Mouse (Mus musculus): ENCODE results near the gene Pnrc2. TPM values are rescaled to one million over a fixed set of nuclear protein-coding genes. Genes with fewer than 3 reads are reported as not detected.
A peak's percentile ranks its signal among the peaks of the same experiment; 100 is the strongest.

Pnrc2 gene
- total RNA-seq, 2 experiments from 2014 or later: 54.5 to 56.3 TPM

- DNase-seq: no peak
These were observed 17.9 kb upstream of the Pnrc2 start for GRCm38 (mm10) chr4:135891539-135891938.

GRCm38 (mm10) chr4:135889884-135890283 is 16.2 kb upstream of the Pnrc2 start:
- DNase-seq: peak; percentile 56 to 60

DNA sequence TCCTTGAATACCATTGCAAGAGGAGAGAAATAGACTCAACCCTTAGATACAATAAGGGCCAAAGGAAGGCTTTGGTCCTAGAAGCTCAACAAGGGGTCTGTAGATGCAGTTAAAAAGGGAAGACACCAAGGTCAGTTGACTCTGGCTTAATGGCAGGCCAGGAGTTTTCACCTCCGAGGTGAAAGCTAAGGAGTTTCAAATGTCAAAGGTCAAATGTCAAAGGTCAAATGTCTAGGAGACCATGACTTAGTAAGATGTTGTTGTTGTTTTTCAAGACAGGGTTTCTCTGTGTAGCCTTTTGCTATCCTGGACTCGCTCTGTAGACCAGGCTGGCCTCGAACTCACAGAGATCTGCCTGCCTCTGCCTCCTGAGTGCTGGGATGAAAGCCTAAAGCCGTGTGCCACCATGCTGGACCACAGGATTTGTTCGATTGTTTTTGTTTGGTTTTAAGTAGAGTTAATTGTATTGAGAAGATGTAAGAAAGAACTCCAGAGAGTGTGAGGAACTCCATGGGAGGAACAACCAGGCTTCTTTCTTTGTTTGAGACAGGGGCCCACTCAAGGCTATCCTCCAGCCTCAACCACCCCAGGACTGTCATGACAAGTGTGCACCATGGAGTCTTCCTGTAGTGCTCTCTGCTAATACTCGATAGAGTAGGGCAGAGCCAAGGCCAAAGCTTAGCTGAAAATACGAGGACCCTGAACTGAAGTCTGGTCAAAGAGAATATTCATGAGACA is 15.7 kb upstream of the Pnrc2 start:
- DNase-seq: no peak

DNA sequence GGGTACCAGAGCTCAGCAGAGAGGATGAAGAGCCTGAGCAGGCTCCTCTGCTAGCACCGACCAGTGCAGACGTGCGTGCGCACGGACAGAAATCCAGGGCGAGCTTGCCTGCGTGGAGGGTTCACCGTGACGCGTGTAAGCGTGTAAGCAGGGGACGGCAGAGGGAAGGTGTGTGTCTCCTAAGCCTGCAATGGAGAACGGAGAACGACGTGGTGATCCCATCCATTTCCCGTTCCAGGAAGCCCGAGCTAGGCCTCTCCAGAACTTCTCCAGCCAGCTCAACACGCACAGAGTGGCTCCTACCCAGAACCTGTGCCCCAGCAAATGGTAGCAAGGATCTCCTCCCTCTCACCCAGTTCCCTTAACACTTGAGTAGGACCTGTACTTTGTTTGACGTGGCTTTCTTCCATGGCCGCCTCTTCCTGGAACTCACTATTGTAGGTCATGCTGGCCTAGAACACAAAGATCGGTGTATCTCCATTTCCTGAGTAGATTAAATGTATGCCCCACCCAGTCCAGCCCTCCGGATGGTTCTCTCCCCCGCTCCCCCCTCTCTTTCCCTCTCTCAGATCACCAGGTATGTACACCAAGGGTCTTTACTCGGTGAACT is 14.9 kb upstream of the Pnrc2 start:
- no peak for DNase-seq

GRCm38 (mm10) chr4:135886184-135886583 is 12.5 kb upstream of the Pnrc2 start:
- no peak for DNase-seq

DNA sequence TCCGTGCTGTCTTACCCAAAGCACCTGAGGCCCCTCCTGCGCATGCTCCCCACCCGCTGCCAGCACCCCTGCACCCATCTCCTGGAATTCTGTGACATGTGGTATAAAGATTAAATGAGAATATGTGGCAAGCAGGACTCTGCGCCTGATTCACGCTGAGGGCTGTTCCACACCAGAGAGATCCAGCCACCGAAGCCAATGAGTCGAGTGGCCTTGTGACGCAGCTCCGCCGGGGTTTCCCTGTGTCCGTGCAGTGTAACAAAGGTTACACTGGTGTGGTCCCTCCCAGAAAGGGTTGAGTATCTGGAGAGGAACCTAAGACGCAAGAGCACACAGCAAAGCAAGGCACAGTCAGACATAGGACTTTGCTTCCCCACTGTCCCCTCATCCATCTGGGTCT is 12.0 kb upstream of the Pnrc2 start:
- DNase-seq: no peak

DNA sequence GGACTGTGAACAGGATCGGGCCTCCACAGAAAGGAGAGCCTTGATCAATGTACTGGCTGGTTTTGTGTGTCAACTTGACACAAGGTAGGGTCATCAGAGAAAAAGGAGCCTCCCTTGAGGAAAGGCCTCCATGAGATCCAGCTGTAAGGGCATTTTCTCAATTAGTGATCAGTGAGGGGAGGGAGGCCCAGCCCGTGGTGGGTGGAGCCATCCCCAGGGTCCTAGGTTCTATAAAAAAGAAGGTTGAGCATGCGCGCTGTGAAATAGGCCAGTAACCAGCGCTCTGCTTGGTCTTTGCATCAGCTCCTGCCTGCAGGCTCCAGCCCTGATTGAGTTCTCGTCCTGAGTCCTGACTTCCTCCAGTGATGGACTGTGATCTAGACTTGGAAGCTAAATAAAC is 10.9 kb upstream of the Pnrc2 start:
- no peak for DNase-seq

DNA sequence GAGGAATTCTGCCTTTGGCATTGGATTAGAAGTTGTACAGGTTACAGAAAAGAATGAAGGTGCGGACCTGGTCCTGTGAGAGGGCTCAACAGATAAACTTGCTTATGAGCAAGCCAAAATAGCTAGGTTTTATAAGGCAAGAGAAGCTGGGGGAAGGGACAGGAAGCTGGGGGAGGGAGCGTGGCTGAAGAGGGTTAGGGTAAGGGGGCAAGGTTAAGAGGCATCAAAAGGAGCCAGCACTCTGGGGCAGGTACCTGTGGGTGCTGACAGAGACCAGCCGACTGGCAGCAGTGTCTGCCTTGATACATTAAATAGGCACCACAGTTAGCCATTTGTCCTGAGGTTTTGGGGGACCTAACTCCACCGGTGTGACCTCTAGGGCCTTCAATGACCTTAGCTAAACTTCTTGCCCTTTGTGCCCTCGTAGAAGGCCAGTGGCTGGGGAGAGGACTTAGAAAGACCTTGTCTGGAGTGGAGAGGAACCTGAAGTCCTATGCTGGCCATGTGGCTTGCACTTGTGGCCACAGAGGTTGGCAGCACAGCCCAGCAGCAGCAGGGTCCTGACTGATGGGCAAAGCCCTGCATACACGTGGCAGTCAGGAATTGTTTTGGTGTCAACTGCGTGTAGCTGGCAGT is 10.3 kb upstream of the Pnrc2 start:
- no peak for DNase-seq

DNA sequence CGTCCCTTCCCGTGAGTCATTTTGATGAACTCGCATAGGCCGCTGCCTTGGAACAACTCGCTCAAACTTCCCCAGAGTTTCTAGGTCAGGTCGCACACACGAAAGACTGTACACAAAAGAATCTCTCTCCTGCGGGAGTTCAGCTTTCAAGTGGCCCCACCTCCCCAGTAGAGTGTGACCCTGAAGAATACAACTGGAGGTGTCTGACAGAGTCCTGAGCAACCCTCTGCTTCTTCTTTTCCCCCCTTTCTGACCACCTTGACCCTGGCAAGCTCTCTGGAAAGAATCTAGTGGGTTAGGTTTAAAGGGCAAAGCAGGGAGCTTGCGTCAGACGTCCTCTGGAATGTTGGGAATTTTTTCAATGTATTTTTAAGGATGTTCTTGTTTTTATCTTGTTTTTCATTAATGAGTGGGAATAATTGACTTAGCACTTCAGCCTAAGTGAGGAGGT is 9.8 kb upstream of the Pnrc2 start:
- no peak for DNase-seq

DNA sequence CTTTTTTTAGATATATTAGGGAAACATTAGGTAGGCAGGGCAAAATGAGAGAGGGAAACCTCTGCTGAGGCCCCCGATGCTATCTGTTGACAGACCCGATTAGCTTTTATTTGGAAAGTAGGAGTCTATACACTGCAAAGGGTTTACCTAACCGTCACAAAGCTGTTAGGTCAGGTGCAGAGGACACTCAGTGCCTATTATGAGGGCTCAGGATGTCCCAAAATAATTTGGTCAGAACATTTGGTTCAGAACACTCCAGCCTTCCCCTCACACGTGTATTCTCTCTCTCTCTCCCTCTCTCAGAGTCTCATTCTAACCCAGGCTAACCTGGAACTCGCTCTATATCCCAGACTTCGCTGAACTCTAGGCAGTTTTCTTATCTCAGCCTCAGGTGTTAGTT is 8.4 kb upstream of the Pnrc2 start:
- no peak for DNase-seq

DNA sequence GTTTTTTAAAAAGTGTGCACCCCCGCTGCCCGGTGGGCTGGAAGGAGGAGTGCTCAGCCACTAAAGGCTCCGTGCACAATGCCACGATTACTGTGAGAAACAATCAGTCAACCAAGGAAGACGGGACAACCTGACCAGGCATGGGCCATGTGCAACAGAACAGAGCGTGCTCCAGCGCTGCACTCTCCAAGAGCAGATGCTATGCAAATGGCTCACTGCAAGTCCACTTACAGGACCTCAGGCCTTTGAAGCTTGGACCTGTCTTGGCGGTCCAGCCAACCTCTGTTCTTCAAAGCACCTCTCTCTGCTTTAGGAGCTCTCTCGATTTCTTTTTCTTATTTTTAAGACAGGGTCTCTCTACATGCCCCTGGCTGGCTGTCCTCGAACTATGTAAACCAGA is 6.9 kb upstream of the Pnrc2 start:
- DNase-seq: no peak

- no peak for DNase-seq
These were observed 6.4 kb upstream of the Pnrc2 start for GRCm38 (mm10) chr4:135880018-135880417.

GRCm38 (mm10) chr4:135879021-135879420 is 5.4 kb upstream of the Pnrc2 start:
- no peak for DNase-seq

- DNase-seq: no peak
These were observed 4.1 kb upstream of the Pnrc2 start for GRCm38 (mm10) chr4:135877742-135878141.

- peak; percentile 53 to 70 for DNase-seq
These were observed 3.0 kb upstream of the Pnrc2 start for GRCm38 (mm10) chr4:135876583-135877020.

DNA sequence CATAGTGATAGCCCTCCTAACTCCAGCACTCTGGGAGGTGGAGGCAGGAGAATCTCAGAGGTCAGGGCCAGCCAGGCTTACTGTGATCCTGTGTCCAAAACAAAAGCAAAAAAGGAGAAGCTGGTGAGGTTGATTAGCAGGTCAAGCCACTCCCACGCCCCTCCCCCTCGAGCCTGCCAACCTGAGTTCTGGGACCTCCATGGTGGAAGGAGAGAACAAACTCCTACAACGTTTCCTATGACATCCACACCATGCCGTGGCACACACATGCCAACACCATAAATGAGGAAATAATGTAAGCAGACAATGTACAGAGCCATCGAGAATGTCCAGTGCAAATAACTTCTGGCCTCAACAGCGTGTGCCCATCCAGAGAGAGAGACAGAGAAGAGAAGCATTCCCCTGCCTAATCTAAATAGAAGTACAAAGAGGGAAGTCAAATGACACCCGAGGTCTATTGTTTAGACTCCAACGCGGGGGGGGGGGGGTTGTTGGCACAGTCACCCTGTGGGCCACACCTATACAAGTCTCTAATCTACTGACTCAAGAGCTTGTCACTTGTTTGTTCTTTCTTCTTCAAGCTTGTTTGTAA is 2.4 kb upstream of the Pnrc2 start:
- no peak for DNase-seq

- no peak for DNase-seq
These were observed 1.9 kb upstream of the Pnrc2 start for GRCm38 (mm10) chr4:135875546-135875945.

- no peak for DNase-seq
These were observed 1.2 kb upstream of the Pnrc2 start for GRCm38 (mm10) chr4:135874564-135875535.

DNA sequence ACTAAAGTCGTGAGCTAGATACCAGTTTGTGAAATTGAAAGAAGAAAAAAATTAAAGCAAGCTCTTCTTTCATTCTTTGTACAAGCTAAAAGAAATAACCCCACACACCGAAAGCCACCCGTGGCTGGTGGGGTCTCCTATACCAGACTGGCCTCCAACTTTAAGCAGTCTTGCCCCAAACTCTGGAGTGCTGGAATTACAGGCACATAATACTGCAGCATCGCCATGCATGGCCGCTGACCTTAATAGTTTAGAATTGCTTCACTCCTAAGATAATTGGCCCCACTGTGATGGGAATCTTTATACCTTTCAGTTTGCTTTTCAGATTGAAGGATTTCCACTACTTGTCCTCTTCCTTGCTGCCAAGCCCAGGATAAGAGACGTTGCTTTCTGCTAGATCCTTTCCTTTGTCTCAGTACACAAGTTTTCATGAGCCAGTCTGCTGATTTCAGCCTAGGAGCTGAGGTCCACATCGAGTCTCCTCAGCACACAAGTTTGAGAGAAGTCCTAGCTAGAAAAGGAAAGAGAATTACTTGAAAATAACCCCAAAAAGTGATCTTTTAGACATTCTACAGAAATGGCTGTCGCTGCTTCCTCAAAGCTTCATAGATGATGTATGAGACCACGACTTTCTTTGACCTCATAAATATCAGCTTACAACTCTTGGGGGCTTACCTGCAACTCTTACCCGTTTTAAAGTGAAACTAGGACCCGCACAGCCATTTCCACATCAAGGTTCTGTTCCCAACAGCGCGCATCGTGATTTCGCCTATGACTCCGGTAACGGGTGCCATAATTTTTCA is 860 bp downstream of the Pnrc2 start:
- DNase-seq: no peak

- no peak for DNase-seq
These were observed 1.6 kb downstream of the Pnrc2 start for GRCm38 (mm10) chr4:135872015-135872414.
